Mouse (Mus musculus) kidney, adult 2 months (tissue): ENCODE measurements at regions not wholly inside any gene's neighbourhood (a gene's known extent, or its start where the extent isn't known, plus 50 kb on each side); places are given as distances from the start of the nearest gene placed in this dataset.

ENCODE experiments used
- CTCF ChIP-seq: fragments of 200-500 bp; conservative IDR thresholded peaks from 2 replicates; pipeline ENCODE4 v1.5.1; 2011; ENCODE audit warnings: low read depth, mild to moderate bottlenecking, control low read depth, low read length, moderate library complexity, mixed read lengths; ENCODE audit not compliant: insufficient read depth, insufficient read length
- POLR2A ChIP-seq: fragments of 200-500 bp; IDR thresholded peaks from one replicate; pipeline ENCODE4 v1.6.1; 2011; ENCODE audit warnings: low read depth, low read length, control low read depth

DNA sequence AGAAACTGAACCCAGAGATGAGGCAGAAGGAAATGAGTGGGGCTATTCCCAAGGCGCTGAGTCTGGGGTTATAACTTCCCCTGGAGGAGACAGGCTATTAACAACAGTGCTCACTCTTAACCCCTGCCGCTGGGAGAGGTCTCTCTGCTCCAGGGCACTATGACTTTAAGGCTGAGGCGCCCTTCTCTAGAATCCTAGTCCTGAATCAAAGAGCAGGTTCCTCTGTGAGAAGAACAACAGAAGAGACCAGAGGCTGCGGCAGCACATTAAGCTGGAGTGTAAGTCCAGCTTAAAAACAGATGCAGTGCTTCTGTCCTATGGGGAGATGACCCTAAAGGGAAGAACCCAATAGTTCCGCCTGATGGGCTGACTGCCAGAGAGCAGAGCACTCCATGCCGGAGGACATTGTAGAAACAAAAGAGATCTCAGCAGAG lies 173.4 kb upstream of the Klf7 start:
- no peak for TF ChIP-seq CTCF
- TF ChIP-seq POLR2A: no peak
